Mouse (Mus musculus): Measurements from ENCODE around the gene Zar1l.
A peak's percentile ranks its signal among the peaks of the same experiment; 100 is the strongest.
"Not testable (repeated sequence)": the region's sequence is repeated elsewhere in the genome, so short reads cannot be mapped to it uniquely, and the experiment has no call there.

Gene Zar1l

DNA sequence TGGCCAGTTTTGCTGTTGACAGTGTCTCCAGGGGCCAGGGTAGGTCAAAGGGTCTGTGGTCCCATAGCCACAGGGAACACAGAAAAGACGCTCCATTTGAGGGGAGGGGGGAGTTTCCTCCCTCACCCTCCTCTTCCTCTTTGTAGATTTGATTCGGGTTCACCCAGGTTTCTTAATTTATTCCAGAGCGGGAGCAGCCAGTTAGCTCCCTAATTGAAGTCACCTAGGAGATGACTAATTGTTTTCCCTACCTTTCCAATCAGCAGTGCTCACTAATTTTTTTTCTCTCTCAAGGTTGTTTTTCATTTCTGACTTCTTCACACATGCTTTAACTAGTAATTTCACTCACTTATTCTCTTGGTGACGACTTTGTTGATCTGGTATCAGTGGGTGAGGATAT, at the start of gene Zar1l:
Zar1l (minus strand) TSS at position 101 of the 400 bp plus-strand sequence.
- no peak for DNase-seq

DNA sequence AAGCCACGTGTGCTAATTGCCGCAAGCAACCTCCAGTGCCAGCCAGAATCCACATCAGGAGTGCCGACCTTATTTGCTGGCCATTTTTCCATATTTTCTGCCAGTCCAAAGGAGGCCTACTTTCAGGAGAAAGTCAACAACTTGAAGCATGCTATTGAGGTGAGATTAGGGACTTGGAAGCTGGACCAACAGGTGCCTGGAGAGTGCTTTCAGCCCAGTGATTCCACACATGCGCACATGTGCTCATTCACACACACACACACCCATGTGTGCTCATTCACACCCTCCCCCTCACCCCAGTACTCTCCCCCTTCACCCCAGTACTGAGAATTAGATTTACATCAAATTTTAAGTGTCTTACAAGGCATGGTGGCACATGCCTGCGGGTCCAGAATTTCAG, 49.0 kb upstream of the Zar1l start:
- DNase-seq = no peak

DNA sequence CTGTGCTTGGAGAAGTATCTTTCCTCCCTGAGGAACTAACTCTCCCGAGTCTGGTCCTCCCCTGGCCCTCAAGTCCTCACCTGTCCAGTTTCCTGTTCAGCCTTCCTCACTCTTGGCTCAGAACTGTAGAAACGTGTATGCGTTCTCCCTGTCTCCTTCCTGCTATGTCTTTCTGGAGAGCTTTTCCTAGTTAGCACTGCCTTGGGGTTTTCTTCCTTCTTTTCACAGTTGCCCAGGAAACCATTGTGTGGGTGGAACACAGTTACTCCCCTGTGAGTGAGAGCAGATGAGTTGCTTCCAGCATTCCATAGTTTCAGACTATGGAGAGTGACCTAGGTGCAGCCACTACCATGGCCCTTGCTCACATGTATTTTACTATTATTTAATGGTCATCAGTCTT, 48.3 kb upstream of the Zar1l start:
- DNase-seq = no peak

DNA sequence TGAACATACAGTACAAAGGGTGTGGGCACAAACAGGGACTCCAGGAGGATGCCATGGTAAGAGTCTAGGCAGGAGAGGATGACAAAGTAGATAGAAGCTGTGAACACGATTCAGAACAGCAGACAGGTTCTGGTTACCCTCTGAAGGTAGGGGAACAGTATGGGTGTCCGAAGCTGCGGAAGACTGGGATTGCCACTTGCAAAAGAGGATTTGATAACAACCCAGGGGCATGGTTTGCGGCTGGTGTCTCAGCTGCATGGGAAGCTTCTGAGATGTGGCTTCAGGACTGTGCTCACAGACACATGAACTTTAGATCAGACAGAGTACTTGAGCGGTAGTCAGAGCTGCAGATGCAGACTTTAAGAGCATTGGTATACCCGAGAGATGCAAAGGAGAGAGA, 46.5 kb upstream of the Zar1l start:
- DNase-seq = no peak

DNA sequence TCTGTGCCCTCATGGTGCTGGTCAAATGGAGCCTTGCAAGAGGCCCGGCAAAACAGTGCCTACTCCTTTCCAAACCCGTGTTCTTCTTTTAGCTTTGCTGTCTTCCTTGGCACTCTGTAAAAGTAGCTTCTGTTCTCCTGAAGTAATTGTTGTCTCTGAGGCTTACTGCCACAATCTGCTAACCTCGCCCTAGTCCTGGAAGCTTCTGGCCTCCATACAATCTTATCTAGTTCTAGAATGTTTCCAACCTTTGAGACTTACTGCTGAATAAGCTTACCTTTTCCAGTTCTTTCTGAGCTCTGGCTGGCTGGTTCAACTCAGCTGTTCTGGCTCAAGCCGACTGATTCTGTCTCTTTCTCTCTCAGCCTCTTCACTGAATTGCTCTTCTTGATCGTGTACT, 43.8 kb upstream of the Zar1l start:
- no peak for DNase-seq

DNA sequence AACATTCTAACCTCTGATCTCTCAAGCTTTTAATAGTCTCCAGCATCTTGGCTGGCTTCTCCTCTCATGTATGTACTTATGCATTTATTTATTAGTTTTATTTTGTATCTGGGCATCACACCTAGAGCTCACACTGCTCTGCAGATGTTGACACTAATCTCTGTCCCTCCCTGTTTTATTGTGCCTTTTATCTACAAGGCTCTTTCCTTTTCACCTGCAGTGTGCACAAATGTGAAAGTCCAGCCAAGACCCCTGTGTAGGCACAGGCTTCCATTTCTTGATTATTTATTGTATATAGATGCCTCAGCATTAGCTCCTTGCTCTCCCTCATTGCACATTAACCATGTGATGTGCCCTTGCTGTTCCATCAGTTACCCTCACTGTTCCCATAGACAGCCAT, 43.4 kb upstream of the Zar1l start:
- DNase-seq = no peak

DNA sequence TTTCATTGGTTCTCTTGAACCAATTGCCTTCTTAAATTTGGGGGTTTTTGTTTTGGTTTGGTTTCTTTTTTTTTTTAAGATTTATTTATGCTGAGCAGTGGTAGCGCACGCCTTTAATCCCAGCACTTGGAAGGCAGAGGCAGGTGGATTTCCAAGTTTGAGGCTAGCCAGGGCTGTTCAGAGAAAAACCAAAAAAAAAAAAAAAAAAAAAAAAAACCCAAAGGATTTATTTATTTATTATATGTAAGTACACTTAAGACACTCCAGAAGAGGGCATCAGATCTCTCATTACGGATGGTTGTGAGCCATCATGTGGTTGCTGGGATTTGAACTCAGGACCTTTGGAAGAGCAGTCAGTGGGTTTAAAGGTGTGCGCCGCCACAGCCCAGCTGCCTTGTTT, 42.9 kb upstream of the Zar1l start:
- no peak for DNase-seq

DNA sequence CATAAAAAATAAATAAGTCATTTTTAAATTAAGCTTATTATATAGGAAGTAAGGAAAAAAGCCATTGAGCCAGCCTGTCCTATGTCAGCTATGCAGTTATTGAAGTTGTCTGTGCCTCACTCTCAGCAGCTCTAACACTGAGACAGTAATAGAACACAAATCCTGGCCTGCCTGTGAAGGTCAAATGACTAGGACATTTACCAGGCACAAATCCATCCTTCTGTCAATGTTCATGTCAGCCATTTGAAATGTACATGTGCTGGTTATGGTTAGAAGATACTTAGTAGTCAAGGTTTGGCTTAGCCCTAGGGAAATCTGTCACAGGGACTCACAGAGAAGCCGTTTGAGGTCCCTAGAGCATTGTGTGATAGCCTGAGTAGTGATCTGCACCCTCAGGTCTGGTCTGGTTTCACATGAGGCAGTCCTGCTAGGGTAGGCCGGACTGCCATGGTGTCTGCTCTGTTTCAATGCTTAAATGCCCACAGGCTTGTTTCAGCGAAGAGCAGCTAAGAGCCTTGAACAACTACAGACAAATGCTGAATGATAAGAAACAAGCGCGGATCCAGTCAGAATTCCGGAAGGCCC, 41.6 kb upstream of the Zar1l start:
- no peak for DNase-seq

DNA sequence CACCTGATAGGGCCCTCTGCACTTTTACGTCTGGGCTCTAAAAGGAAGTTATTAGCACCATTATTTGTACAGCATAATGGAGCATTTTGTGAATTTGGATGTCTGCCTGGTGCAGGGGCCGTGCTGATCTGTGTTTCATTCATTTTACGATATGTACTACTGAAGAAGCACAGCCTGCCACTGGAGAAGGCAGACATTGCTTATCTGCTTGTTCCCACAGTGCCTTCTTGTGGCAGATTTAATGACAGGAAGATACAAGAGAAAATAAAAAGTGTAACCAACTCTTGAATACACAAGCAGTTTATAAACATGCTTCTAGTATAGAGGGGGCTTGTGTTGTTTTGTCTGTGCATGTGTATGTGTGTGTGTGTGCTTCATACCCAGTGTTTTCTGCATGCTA, 33.7 kb upstream of the Zar1l start:
- DNase-seq = peak; percentile 23

DNA sequence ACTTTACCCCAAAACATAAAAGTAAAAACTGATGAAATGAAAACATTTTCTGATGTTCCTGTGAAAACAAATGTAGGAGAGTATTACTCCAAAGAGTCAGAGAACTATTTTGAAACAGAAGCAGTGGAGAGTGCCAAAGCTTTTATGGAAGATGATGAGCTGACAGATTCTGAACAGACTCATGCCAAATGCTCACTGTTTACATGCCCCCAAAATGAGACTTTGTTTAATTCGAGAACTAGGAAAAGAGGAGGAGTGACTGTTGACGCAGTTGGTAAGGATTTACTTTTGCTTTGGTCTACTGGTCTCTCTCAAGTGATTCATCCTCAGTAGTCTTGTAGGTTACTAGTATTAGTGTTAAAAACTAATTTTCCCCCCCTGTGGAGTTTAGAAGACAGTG, 25.2 kb upstream of the Zar1l start:
- DNase-seq = no peak

DNA sequence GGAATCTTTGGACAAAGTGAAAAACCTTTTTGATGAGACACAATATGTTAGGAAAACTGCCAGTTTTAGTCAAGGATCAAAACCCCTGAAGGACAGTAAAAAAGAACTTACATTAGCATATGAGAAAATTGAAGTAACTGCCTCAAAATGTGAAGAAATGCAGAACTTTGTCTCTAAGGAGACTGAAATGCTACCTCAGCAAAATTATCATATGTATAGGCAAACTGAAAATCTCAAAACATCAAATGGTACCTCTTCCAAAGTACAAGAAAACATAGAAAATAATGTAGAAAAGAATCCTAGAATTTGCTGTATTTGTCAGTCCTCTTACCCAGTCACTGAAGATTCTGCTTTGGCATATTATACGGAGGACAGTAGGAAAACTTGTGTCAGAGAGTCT, 23.3 kb upstream of the Zar1l start:
- DNase-seq = no peak

DNA sequence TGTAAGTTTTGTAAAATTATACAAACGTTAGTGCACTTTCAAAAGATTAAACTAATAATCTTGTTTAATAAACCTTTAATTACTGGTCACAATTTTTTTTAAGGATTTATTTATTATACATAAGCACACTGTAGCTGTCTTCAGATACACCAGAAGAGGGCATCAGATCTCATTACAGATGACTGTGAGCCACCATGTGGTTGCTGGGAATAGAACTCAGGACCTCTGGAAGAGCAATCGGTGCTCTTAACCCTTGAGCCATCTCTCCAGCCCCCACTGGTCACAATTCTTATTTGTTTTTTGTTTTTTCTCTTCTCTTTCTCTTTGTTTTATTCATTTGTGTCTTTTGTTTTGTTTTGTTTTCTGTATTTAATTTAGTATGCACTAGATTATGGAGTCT, 7.3 kb upstream of the Zar1l start:
- no peak for DNase-seq

DNA sequence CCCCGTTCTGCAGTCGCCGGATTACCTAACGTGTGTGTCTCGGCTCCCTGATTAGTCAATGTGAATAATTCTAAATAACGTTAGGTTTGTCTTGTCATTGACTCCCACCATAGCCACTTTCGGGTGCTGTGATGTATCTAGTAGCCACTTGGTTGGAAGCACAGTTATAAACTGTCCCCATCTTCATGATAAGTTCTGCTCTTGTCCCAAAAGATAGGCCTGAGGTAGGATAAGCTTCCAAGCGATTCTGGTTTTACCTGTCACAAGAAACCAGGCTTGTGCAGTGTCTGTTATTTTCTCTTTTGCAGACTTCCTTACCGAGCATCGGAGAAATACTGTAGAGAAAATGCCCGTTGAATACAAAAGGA, 4.9 kb upstream of the Zar1l start:
- DNase-seq = no peak

DNA sequence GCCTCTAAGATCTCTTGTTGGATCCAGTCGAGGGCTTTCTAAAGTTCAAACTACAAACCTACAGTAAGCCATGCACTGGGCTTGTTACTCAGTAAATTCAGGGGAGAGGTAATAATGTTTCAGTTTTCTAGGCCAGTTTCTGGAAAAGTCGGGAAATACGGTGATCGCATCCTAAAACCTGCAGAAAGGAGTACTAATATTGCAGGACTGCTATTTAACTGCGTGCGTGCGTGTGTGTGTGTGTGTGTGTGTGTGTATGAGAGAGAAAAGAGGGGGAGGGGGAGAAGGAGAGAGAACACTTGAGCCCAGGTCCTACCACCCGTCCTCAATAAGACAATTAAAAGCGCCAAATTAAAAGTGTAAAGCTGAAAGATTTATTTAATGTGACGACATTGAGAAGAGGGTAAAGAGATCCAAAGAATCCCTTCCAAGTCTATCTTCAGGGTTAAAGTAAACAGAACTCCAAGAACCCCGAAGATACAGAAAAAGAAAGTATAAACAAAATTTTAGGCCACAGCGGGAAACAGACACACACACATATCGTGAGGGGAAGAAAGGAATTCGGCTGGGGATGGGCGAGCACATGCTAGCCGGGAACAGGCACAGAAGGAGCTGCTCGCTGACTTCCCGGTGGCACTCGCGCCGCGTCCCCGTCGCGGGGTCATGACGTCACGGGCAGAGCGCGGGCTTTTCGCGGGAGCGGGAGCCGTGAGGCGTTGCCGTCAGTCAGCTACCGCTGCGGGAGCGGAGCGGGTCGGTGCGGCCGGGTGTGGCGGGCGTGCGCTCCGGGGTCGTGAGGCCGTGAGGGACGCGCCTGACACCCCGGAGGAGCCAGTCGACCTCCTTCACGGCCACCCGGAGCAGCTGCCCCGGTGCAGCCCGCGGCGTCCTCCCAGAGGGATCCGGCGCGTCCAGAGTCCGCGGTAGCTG, 4.2 kb upstream of the Zar1l start, which contains the start of gene Brca2:
Brca2 (plus strand) TSS at position 694 of the 930 bp plus-strand sequence.
- peak; percentile 93 for DNase-seq

DNA sequence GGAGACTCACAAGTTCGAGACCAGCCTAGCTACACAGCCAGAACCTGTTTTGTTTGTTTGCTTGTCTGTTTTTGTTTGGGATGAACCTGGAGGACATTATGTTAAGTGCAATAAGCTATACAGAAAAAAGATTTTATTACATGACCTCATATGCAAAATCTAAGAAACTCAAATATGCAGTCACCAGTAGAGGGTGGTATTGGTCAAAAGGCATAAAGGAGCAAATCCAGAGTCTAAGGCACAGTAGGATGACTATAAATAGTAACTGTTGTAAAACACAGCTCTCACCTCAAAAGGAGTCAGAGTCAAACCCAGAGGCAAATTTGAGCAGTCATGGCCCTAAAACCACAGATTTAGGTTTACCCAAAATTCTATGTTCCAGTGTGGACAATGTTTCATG, 1.6 kb upstream of the Zar1l start:
- DNase-seq = no peak

DNA sequence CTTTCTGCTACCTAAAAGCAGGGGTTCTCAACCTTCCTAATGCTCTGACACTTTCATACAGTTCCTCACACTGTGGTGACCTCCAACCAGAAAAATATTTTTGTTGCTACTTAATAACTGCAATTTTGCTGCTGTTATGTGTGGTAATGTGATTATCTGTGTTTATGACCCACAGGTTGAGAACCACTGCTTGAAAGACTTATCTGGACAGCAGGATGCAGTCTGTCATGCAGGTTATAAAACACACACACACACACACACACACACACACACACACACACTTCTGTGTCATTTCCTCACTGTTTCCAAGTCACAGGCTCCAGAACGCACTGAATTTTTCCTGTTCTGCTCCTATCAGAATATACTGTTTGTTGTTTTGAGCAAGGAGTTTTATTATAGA, 3.9 kb downstream of the Zar1l start:
- DNase-seq = no peak

DNA sequence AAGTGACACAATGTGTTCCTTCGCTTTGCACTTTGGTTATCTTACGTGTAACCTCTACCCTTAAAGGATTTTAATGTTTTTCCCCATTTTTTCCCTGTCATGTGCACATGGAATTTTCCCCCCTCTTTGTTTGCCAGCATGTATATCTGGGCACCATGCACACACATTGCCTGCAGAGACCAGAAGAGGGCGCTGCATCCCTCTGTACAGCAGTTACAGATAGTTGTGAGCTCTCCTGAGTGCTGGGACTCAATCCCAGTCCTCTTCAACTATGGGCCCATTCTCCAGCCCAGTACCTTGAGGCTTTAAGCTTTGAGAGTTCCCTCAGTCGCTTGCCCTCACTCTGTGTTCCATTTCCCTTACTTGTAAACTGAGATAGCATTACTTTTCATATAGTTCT, 4.7 kb downstream of the Zar1l start:
- no peak for DNase-seq

DNA sequence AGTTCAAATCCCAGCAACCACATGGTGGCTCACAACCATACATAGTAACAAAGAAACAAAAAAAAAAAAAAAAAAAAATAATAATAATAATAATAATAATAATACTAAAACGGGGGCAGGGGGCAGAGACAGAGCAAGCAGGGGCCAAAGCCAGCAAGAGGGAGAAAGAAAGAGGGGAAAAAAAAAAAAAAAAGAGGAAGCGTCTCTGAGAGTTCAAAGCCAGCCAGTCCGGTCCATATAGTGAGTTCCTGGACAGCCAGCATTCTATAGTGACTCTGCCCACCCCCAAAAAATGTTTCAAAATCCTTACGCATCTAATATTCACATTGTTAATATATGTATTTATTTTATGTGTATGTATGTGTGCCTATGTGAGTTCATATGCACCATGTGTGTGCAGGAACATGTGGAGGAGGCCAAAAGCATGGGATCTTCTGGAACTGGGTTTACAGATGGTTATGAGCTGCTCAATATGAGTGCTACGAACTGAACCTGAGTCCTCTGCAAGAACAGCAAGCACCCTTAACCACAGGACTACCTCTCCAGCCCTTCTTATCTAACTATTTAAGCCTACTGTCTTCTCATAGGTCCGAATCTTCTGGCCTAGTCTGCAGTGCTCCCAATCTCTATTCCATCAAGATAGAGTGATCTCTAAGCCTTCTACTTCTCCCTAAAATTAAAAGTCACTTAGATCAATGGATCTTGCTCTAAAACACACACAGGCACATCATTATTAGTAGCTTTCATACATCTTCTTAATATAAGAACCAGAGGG, 7.3 kb downstream of the Zar1l start:
- no peak for DNase-seq

DNA sequence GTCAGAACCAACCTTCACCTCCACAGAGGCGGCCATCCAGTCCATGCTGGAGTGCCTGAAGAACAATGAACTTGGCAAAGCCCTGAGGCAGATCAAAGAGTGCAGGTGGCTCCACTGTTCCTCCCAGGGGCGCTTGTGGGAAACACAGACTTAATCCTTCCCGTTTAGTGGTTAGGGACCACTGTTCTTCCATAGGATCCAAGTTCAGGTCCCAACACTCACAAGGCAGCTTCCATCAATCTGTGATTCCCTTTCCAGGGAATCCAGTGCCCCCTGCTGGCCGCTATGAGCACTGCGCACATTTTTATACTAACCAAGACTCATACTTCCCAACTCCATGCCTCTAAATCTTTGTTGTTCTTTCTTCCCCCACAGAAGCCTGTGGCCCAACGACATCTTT, 22.2 kb downstream of the Zar1l start:
- peak; percentile 19 for DNase-seq

DNA sequence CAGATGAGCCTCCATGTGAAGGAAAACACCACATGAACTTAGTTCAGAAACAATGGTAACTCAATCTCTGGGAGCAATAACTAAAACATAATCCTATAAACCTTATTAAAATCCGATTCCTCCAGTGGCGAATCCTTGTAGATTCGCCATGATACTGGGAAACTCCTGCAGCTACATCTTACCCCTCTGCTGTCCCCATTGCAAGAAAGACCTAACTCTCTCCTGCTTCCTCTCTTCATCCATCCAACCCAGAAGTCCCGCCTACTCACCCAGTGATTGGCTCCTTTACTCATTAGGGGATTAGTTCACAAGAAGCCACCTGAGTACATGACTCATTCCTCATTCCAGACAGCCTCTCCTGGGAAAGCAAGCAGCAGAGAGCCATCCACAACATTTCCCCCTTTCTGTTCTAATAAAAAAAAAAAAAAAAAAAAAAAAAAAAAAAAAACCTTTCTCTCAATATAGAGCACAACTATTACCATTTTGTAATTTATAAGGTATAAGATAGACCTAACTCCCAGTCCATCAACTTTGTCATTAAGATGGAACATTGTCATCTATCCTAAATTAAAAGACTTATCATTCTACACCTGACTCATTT, 26.3 kb downstream of the Zar1l start:
- DNase-seq = not testable (repeated sequence)

DNA sequence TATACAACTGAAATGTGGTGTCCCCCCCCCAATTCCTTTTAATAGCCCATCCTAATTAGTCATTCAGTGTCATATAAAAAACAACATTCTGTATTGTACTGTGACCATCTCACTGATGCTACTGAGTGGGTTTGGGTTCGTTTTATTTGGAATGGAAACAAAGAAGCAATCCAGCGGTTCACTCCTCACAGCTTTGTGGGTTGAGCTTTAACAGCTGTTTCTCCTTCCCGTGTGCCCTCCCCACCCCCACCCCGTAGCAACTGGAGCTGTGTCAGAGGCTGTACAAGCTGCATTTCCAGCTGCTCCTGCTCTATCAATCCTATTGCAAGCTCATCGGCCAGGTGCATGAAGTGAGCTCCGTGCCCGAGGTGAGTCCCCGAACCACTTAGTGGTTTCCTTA, 27.1 kb downstream of the Zar1l start:
- DNase-seq = no peak

DNA sequence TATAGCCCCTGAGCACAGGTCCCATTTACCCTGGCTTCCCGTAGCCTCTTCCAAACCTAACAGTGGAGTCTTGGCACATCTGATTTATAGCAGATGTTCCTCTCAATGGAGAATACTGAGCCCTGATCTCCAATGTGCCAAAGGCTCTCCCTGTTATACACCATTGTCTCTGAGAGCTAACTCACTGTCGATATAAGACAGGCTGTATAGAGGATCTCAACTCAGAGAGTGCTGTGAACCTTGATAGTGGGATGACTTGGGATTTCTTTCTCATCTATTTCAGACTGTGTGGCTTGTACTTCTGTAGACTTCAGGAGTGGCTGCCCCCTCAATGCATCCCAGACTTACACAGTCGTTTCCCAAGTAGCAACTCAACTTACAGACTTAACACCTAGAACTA, 27.7 kb downstream of the Zar1l start:
- DNase-seq = no peak

DNA sequence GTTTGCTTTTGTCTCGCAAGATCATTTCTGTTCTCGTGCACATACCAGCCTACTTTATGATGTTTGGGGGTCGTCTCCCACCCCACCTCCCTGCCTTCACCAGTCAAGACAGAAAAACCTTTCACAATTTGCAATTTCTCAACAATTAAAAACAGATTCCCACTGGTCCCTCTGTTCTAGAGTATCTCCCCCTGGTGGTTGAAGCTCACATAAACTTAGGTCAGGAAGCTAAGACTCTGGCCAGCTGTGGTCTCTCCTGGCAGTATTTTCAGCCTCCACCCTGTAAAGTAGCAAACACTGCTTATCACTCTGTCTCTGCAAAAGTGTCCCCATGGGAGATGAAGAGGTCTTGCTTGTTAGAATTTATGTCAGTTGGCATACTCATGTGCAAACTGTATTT, 32.8 kb downstream of the Zar1l start:
- DNase-seq = peak; percentile 73
